Mouse (Mus musculus) layer of hippocampus, adult 11-12 months (tissue): ENCODE data around the gene Kcnn1.
A peak's percentile ranks its signal among the peaks of the same experiment; 100 is the strongest.

ENCODE experiments used
- DNase-seq: peaks from one replicate; pipeline ENCODE4 v3.0.0; 2022; ENCODE audit warnings: low spot score

Kcnn1 gene

DNA sequence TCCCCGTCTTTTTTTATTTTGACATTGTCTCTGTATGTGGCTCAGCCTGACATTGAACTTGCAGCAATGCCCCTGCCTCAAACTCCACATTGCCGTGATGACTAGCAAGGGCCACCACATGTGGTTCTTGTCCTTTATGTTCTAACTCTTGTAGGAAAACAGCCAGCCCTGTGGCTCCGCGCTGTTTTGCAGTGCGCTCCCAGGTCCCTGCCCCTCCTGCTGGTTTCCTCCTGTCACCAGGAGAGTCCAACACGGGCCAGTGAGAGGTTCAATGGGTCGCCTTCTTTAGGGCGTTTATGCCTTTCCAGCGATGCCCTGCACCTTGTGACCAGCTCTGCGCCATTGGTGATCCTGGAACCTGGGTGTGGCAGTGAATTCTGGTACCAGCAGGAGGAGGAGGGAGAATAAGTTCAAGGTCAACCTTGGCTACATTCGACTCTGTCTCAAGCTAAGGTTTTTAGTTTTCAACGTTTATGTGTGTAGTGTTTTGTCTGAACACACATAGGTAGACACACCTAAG, 3.0 kb upstream of the Kcnn1 start:
- DNase-seq: no peak

DNA sequence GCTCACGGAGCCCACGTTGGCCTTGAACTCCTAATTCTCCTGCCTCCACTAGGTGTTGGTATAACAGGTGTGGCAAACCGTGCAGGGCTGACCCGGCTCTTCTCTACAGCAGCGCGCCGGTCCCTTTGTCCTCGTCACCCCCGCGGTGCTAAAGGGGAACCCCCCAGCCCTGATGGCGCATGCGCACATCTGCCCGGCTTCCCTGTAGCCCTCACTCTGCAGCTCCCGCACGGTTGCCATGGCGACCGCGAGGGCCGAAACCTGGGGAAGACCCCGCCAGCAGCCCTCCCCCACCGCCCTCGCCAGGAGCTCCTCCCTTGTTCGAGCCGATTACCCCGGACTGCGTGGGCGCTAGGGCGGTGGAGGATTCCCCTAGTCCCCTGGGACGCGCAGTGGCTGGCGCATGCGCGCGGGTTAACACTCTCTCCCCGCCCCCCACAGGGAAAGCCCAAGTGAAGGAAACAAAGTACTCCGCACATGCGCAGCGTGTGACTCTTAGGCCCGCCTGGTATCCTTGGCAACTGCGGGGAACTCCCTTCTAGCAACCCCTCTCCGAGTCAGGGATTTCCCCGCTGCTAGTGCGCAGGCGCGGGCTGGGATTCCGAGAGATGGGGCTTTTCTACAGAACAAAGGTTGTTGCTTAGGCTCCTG, 2.4 kb upstream of the Kcnn1 start:
- DNase-seq: peak; percentile 99

DNA sequence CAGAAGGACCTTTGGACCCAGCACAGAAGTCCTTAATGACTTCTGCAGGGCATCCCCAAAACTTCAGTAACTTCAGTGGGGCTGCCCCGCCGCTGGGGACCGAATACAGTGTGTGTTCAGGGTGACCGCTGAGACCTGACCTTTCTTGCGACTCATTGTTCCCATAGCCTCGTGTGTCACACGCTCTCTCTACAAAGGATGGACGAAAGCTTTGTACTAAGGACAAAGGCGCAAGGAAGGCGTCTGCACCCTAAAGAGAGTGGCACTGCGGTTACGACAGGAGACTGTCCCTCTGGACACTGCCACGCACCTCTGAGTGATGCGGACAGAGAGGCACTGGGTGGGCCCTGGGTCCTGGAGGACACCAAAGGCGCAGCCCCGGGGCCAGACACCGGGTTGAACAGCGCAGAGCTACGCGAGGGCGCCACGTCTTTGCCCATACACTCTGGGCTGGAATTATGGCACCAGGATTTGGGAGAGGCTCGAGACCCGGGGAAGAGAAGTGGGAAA, 1.7 kb upstream of the Kcnn1 start:
- no peak for DNase-seq

DNA sequence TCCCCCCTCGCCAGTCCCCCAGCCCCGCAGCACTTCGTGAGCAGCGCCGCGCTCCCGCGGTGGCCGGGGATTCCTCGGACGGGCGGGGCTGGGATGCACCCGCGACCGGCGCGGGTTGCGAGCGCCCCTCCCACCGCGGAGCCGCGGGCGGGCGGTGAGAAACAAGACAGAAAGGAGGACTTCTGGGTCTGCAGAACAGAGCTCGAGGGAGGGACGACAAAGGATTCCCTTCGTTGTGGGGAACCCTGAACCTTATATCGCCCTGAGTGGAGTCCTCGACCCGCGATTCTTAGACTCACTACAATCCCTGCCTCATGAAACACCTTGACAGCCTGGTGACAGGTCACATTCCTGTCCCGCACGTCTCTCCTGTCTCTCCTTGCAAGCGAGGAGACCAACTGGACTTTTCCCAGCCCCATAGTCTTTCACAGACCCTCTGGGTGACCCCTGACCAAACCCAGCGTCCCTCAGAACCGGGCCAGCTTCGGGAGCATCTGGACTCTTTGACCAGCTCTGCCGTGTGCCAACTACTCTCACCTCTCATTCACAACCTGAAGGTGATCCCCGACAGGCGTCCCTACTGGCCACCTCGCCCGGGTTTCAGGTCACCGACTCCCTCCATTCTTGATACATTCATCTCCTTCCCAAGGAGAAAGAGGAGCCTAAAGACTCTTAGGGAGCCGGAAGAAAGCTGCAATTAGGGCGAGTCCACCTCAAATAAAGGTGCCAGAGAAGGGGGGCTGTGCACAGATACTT, 1.1 kb upstream of the Kcnn1 start:
- no peak for DNase-seq

DNA sequence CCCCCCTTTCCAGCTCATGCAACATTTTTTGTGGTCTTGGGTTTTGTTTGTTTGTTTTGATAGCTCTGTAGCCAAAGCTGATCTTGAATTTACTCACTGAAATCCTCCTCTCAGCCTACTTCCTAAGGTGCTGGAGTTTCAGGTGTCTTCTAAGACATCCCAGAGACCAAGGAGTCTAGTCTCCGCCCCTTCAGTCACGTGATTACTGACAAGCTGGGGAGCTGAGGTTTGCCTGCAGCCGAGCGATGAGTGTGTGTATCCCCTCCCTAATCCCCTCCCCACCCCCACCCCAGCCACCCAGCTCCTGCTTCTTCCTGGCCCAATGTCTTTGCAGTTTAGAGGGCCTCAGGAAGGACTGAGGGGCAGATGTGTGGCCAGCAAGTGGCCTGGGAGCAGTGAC, 5.5 kb downstream of the Kcnn1 start:
- no peak for DNase-seq

DNA sequence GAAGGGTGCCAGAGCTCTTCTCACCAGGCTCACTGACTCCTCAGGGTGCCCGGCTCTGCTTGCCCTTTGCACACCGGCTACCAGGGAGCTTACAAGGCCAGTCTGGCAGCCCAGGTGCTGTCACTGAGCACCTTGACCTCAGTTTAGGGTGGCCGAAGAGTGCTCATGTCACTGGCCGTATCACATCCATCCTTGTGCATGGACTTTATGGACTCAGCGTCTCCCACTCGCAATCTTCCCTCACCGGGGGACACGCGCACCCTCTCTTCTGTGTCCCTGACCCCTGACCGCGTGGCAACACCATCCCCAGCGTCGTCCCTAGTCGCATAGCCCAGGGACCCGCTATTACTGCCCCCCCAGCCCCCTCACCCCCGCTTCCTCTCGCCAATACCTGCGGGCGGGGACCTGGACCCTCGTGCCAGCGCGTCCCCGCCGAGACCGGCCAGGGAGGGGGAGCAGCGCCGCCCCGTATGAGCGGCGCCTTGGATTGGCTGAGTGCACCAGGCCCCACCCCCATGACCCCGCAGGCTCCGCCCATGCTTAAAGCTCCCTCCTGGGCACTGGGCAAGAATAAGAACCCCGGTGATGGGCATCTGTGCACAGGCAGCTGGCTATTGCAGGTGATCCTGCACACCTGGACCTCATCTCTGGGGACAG, 6.4 kb downstream of the Kcnn1 start:
- DNase-seq: peak; percentile 81

DNA sequence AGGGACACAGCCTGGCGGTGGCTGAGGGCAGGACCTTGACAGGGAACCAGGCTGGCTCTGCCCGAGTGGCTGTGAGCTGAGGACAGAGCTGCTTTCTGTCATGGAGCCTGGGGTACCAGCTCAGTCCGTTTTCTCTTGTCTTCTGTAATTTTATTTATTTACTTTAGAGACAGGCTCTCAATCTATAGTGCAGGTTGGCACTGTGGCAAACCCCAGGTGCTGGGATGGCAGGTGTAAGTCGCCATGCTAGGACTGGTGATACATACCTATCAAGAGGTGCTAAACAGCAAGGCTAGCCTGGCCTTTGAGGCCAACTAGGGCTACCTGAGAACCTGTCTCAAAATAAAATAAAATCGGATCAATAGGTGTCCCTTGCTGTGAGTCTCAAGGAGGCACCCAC, 7.0 kb downstream of the Kcnn1 start:
- peak; percentile 9 for DNase-seq

DNA sequence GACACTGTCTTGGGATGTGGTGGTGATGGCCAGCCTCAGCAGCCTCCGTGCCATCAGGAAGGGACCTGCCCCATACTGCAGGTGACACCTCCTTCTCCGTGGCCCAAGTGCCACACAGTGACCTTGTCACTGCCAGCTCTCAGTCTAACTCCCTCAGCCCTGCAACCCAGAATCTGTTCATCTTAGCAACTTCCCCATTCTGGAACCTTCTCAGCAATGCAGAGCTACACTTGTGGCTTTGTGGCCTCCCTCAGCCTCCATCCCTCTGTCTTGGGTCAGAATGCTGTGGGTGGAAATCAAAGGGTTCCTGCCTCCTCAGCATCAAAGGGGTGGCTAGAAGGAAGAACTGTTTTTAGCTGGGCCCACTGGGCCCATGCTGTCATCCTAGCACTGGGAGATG, 9.2 kb downstream of the Kcnn1 start:
- DNase-seq: peak; percentile 12

DNA sequence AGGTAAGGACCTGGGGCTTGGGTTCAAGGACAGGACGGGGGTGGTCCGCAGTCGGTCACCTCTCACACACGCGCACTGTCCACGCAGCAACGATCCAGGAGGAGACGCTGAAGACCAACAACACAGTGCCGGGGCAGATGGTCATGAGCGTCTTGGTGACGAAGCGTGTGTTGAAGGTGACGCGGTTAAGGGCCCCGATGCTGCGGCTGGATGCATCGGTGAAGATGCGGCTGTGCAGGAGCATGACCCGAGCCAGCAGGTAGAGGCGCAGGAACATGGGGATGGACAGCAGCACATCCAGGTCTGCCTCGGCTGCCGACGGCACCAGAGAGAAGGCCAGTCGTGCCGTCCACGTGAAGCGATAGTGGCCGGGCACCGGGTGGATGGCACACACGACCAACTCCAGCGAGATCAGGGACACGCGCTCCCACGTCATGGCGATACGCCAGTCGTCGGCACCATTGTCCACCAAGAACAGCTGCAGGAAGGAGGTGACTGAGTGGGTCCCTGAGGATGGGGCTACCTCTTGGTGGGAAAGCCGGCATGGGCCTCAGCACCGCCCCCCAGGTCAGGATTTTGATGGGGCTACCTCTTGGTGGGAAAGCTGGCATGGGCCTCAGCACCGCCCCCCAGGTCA, 10.3 kb downstream of the Kcnn1 start:
- no peak for DNase-seq

DNA sequence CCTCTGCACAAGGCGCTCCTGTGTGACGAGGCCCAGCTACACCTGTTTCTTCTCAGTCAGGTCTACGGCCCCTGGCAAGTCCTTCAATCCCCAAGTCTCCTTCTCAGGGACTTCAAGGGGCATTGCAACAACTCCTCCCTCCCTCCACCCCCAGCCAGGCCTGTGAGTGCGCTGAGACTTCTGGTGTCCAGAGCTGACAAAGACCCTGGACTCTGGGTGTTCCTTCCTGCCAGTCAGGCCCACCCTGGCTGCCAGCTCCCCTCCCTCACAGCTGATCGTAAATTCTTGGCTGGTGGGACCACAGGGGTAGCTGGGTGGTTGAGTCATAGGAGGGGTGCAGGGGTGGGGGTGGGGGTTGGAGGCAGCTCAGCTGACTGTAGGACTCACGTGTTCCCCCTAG, 11.2 kb downstream of the Kcnn1 start:
- DNase-seq: no peak

DNA sequence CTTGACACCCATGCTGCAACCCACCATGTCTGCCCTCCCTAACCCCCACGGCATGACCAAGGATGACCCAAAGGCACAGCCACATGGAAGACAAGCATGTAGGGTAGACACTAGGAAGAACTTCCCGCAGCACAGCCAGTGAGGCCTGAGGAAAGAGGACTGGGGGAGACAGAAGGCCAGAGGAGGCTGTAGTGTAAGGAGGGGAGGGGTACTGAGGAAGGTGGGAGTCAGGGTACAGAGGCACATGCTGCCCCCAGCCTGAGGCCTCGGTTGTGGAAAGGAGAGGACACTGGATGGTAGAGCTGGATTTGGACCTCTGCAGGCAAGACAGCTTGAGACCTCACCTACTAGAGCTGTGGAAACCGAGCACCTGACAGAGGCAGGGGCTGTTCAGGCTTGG, 12.1 kb downstream of the Kcnn1 start:
- DNase-seq: no peak

DNA sequence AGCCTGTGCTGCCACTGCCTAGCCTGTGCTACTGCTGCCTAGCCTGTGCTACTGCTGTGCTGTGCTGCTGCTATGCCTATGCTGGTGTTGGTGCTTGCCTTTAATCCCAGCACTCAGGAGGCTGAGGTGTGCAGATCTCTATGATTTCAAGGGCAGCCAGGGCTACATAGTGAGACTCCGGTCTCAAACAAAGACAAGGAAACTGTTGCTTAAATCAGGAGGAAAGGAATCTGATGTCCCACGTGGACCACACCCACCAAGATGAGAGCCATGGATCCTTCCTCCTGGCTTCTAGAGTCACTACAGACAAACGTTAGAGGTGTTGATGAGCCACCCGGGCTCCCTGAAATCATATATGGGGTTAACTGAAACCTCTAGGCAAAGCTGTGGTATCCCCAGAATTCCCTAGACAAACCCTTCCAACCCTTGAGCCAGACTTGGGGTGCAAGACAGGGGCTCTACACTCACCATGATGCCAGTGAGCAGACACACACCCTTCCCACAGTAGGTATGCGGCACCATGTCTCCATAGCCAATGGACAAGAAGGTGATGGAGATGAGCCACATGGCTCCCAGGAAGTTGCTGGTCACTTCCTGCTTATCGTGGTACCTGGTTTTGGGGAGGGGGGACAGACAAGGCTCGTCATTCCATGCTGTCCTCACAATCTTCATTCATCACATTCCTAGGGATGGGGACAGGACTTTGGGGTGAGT, 12.8 kb downstream of the Kcnn1 start:
- DNase-seq: no peak

DNA sequence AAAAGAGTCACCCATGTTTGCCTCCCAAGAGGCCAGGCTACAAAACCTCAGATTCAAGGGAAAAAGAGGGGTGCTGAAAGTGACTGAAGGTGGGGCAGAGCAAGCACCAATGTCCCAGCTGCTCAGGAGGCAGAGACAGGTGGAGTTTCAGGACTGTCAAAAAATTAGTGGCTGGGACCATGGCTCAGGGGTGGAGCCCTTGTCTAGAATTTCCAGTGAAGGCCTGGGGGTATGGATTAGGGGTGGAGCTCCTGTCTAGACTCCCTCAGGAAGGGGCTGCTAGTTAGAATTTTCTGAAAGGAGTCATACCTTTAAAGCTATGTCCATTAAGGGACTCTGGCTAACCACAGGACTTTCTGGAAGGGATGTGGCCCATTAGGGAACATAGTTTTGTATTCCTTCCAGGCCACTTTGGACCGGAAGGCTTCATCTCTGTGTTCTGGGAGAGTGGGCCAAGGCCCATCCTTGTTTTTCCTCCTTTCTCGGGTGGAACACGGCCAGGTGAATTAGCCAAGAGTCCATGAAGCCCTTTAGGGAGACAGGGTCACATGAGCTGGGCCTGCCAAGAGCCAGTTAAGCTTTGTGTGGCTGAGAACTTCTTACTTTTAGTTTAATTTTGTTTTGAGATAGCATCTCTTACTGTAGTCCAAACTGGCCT, 13.6 kb downstream of the Kcnn1 start:
- DNase-seq: no peak

DNA sequence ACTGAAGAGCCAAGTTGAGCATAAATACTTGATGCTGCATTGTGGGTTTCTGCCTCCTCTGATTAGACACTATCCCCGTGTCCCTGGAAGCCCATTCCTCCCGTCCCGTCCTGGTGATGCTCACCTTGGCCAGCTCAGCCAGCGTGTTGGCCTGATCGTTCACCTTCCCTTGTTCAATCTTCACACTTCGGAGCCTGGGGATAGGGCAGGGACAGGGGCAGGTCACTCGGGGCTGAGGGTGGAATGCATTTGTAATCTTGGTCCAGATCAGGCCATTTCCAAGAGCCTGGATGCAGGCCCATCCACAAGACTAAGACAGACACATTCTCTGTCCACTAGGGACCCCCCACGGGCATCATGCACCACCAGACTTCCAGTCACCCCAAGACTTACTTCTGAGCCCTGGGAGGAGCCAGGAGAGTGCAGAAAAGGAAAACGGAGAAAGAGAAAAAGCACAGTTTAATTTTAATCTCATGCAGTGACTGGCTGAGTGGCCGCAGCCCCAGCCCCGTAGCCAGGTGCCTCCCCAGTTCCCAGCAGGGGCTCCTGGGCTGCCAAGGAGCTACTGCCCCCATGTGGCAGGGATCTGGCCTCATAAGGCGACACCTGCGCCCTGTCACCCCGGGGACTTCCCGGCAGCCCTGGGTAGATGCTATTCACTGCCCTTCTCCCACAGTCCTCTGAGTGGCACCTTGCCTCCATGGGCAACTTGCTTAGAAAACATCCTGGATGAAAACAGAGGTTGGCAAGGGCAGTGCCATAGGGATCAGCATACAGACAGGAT, 16.5 kb downstream of the Kcnn1 start:
- DNase-seq: no peak

DNA sequence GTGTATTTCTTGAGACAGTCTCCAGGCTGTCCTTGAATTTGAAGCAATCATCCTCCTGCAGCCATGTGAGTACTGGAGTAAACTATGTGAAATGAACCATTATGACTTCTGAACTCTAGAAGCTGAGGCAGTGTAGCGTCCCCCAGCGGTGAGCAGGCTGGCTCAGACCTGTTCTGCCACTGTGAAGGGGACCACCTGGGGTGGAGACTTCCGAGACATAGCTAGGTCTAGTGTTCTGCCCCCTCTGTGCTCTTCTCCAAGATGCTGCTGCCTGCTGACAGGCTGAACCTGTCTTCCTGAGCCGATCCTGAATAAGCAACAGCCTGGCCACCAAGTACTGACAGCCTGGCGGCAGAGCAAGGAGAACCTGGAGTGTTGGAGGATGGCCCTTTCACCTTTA, 17.9 kb downstream of the Kcnn1 start:
- no peak for DNase-seq

DNA sequence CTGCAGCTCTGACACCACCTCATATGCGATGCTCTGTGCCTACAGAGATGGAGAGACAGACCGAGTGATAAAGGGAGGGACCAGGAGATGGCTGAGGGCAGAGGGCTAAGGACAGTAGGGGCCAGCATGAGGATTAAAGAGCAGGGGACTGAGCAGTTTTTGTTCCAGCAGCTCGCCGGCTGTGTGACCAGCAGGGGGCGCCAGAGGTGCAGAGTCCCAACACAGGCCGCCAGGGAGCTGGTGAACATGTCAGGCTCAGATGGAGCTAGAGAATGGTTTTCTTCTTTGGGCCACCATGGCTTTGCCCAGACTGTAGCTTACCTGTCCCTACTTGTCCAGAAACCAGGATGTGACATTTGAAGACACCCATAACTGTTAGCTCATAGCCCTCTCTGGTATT, 18.5 kb downstream of the Kcnn1 start:
- DNase-seq: peak; percentile 92

DNA sequence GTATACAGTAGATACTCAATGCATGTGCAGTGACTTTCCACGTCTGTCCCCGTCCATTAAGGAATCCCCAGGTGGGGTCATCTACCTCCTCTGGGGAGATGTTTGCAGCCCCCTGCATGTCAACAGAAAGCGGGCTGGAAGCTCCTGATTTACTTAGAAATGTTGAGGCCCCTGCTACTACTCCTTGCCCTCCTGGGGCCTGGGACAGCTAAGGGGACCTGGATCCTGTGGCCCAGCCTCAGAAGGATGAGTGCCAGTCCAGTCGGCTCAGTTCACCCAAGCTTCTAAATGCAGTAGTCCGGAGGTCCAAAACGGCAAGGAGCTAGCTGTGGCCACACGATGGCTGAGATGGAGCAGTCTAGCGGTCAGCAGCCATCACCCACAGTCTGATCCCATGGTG, 19.1 kb downstream of the Kcnn1 start:
- no peak for DNase-seq

DNA sequence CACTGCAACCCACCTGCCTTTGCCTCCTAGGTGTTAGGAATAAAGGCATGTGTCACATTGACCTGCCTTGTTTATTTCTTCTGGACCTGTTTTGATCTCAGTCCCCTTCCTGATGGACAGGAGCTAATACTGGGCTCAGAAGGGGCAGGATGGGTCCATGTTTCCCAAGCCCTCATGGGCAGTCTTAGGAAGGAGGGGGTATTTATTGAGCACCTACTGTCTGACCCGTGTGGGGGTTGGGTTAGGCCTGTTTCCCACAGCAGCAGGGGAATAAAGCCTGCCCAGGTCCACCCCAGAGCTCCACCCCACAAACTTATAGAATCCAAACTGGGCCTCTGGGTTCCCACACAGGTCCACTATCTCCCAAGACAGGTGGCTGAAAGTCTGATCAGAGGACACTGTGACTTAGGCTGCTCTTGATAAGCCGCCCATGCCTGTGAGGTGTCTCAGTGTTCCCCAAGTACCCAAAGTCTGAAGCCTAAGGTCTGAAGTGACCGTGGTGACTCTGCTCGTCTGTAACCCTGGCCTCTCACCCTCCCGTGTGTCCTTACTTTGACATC, 19.8 kb downstream of the Kcnn1 start:
- no peak for DNase-seq

DNA sequence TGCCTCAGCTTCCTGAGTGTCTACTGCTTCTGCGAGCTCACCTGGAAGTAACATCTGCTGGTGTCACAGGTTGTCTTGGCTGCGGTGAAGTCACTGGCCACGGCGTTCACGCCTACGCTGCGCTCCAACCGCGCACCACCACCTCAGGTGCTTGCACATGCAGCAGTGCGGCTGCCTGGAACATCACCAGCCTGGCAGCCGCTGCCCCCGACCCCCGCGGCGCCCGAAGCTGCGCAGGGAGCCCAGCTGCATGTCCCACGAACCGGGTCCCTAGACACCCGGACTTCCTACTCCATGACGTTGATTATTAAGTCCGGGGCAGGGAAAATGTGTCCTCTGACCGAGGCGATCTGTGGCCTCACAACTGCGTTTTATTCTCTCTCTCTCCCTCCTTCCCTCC, 20.6 kb downstream of the Kcnn1 start:
- DNase-seq: no peak
